Mouse (Mus musculus): Measurements from ENCODE around the gene Fcer1g. TPM values are rescaled to one million over a fixed set of nuclear protein-coding genes. Genes with fewer than 3 reads are reported as not detected.

Fcer1g gene
- total RNA-seq, 2 experiments from 2014 or later = 13.7 to 14.7 TPM

GRCm38 (mm10) chr1:171221281-171222193 lies 12.6 kb downstream of the Fcer1g start:
- peak in 1 of 2 experiments; percentile 15 for DNase-seq (ENCODE audit: low spot score in 2 of 2)

GRCm38 (mm10) chr1:171220871-171221270 lies 13.3 kb downstream of the Fcer1g start:
- DNase-seq (ENCODE audit: low spot score in 2 of 2) = peak; percentile 92 to 94

GRCm38 (mm10) chr1:171216241-171216955 lies 17.8 kb downstream of the Fcer1g start:
- DNase-seq (ENCODE audit: low spot score in 2 of 2) = no peak

- DNase-seq (ENCODE audit: low spot score in 2 of 2) = no peak
Observed at GRCm38 (mm10) chr1:171213801-171214496, 20.2 kb downstream of the Fcer1g start, which contains the start of gene Nr1i3. TSS of gene Nr1i3 (plus strand) at chr1:171213970.

- no peak for DNase-seq (ENCODE audit: low spot score in 2 of 2)
Observed at GRCm38 (mm10) chr1:171212854-171213253, 21.3 kb downstream of the Fcer1g start.

GRCm38 (mm10) chr1:171209409-171209808 lies 24.8 kb downstream of the Fcer1g start:
- no peak for DNase-seq (ENCODE audit: low spot score in 2 of 2)

- DNase-seq (ENCODE audit: low spot score in 2 of 2) = no peak
Observed at GRCm38 (mm10) chr1:171205704-171206493, 28.3 kb downstream of the Fcer1g start.

- no peak for DNase-seq (ENCODE audit: low spot score in 2 of 2)
Observed at GRCm38 (mm10) chr1:171204249-171204644, 29.9 kb downstream of the Fcer1g start.

GRCm38 (mm10) chr1:171203471-171204248 lies 30.5 kb downstream of the Fcer1g start:
- no peak for DNase-seq (ENCODE audit: low spot score in 2 of 2)

- no peak for DNase-seq (ENCODE audit: low spot score in 2 of 2)
Observed at GRCm38 (mm10) chr1:171200769-171201168, 33.4 kb downstream of the Fcer1g start.

- DNase-seq (ENCODE audit: low spot score in 2 of 2) = no peak
Observed at GRCm38 (mm10) chr1:171199532-171199931, 34.6 kb downstream of the Fcer1g start.

- DNase-seq (ENCODE audit: low spot score in 2 of 2) = peak; percentile 55 to 57
Observed at GRCm38 (mm10) chr1:171195887-171196397, 38.2 kb downstream of the Fcer1g start, which contains the start of gene Pcp4l1. TSS of gene Pcp4l1 (minus strand) at chr1:171196268.

- DNase-seq (ENCODE audit: low spot score in 2 of 2) = no peak
Observed at GRCm38 (mm10) chr1:171195046-171195822, 38.9 kb downstream of the Fcer1g start.

- no peak for DNase-seq (ENCODE audit: low spot score in 2 of 2)
Observed at GRCm38 (mm10) chr1:171193911-171194830, 40.0 kb downstream of the Fcer1g start.

- no peak for DNase-seq (ENCODE audit: low spot score in 2 of 2)
Observed at GRCm38 (mm10) chr1:171193093-171193840, 40.9 kb downstream of the Fcer1g start.

GRCm38 (mm10) chr1:171192283-171192682 lies 41.9 kb downstream of the Fcer1g start:
- peak in 1 of 2 experiments; percentile 3 for DNase-seq (ENCODE audit: low spot score in 2 of 2)

GRCm38 (mm10) chr1:171190832-171191231 lies 43.3 kb downstream of the Fcer1g start:
- no peak for DNase-seq (ENCODE audit: low spot score in 2 of 2)
